Mouse (Mus musculus): ENCODE measurements around the gene Otud7b. TPM values are rescaled to one million over a fixed set of nuclear protein-coding genes. Genes with fewer than 3 reads are reported as not detected.

Otud7b gene
- total RNA-seq, 2 experiments from 2014 or later: 28.8 to 32.0 TPM

DNA sequence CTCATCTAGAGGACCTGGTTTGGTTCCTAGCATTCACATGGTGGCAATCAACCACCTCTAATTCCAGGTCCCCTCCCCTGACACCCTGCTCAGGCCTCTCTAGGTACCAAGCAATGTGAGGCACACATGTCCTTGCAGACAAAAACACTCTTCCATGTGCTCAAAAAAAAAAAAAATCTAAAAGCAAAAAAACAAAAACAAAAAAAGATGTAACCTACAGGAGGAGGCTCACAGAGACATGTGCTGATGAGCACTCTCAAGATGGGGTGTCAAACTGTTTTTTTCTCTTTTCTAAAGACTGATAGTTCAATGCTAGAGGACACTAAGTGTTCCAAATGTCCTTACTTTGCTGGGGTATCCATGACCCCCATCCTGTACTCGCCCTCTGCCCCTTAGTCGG, 22.2 kb upstream of the Otud7b start:
- no peak for DNase-seq (ENCODE audit: low spot score in 2 of 2)
- intact Hi-C loops (cut with DNase I): no loop called here

DNA sequence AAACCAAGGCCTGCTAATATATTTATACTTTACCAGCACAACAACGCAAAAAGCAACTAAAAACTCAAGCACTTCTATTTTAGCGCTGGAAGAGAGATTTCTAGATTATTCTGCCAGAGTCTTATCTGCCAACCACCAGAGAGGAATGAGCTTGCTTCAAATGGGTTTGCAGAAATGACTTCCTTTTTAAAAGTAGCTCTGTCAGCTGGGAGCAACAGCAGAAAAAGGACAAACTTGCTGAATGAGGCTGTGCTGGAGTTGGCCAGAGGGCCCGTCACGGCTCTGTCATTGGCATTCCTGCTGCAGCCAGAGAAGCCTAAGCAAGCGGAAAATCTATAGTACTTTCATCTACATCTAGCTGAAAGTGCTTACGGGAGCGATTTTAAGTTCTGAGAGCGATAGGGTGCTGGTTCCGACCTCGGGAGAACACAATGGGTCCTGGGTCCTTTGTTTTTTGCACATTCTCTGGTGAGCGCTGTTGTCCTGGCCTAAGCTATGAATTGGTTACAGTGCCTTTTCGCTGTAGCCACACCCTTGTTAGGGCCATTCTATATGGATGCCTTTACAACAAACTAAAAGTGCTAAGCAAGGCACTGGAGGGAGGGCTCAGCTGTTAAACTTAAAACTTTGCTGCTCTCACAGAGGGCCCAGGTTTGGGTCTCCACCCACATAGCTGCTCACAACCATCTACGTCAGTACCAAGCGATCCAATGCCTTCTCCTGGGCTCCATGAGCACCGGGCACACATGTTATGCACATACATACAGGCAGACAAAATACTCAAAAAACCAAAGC, 21.4 kb upstream of the Otud7b start:
- intact Hi-C loops (cut with DNase I): no loop called here
- DNase-seq (ENCODE audit: low spot score in 2 of 2): no peak

DNA sequence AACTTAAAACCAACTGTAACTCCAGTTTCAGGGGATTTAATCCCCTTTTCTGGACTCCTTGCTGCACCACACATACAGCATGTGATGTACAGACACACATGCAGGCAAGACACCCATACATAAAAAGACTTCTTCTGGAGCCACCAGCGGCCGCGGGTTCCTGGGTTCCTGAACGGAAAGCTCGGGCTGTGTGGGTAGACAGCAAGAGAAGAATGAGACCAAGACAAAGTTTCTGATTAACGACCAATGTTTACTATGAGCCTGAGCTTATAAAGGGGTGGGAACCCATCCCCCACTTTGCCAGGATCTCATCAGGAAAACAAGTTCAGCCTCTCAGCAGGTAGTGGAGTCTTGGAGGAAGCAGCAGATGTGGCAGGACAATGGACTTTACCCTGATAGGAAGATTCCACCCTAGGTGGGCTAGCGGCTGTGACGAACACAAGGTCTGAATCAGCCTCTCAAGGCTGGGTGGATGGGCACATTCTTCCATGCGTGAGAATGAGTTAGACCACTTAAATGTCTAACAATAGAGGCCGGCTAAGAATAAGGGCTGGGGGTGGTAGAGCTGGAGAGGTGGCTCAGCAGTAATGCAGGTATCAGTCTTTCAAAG, 20.1 kb upstream of the Otud7b start:
- intact Hi-C loops (cut with DNase I): no loop called here
- no peak for DNase-seq (ENCODE audit: low spot score in 2 of 2)

DNA sequence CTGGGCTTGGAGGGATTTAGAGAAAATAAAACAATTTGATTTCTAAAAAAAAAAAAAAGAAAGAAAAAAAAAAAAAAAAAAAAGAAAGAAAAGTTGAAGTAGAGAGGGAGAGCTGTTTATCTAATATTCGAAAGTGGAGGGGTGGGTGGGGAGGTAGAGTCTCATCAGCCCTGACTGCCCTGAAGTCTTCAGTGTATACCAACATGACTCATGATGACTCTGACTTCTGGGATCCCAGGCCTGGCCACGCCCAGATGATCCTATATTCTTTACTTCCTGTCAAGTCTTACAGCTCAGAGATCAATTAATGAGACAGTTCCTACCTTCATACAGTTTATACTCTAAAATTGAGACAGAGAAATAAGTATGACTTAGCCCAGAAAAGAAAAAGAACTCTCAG, 17.1 kb upstream of the Otud7b start:
- DNase-seq (ENCODE audit: low spot score in 2 of 2): no peak
- intact Hi-C loops (cut with DNase I): no loop called here

DNA sequence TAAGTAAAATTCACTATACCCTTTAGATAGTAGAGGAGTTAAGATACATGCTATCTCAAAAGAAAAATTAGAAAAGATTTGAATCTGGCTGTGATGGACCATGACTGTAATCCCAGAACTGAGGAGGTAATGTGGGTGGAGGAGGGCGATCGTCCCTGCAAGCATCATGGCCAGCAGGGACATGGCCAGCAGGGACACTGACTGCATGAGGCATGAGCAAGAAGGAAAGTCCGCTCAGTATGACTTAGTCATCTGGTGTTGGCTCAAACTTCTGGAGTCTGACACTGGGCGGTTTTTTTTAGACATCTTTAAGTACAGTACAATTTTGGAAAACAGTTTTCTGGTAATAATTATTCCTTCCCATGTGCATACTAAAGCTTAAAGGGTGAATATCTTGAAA, 16.5 kb upstream of the Otud7b start:
- DNase-seq (ENCODE audit: low spot score in 2 of 2): no peak
- intact Hi-C loops (cut with DNase I): no loop called here

DNA sequence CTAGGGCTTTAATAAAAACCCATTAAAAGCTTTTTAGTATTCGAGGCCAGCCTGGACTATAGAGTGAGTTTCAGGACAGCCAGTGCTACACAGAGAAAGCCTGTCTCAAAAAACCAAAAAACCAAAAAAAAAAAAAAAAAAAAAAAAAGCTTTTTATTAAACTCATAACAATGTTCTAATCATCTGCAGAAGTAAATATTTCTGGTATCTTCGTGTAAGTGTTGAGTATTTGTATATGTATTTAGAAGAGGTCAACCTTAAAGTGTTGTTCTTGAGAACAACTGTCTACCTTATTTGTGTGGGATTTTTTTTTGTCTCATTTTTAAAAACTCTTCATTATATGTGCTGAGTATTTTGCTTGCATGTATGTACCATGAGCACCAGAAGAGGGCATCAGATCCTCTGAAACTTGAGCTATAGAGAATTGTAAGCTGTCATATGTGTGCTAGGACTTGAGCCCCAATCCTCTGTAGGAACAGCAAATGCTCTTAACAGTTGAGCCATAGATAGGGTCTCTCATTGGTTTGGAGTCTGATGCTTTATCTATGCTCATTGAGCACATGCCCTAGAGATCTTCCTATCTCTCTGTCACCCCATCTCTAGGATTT, 14.3 kb upstream of the Otud7b start:
- intact Hi-C loops (cut with DNase I): no loop called here
- DNase-seq (ENCODE audit: low spot score in 2 of 2): no peak

DNA sequence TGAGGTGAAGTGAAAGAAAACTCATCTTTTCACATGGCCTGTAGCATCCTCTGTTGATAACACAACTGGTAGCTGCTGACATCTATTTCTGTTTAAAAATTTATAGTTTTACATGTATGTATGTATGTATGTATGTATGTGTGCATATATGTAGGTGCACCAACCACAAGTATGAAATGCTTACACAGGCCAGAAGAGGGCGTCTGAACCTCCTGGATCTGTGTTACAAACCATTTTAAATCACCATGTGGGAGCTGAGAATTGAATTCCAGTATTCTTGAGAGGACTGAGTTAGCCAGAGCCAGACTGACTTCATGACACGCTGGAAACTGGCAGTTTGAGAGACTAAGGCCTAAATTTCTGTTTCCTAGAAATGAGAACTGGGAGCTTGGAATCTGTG, 13.2 kb upstream of the Otud7b start:
- no peak for DNase-seq (ENCODE audit: low spot score in 2 of 2)
- intact Hi-C loops (cut with DNase I): no loop called here

DNA sequence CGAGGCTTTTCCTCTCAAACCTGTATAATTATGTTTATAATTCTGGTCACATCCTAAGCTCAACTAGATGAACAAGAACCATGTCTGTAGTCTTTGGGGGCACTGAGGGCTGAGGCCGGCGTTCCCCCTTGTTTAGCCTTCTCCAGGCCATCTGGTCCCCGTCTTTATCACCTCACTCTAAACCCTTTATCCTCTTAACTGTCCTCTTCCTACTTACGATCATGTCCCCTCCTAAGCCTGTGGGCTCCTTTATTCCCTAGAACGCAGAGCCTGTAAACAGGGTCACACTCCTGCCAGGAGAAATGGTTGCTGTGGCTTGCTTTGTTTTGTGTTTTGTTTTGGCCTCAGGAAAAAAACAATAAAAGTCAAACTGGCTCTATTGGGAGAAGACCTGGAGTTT, 12.4 kb upstream of the Otud7b start:
- no peak for DNase-seq (ENCODE audit: low spot score in 2 of 2)
- intact Hi-C loops (cut with DNase I): no loop called here

DNA sequence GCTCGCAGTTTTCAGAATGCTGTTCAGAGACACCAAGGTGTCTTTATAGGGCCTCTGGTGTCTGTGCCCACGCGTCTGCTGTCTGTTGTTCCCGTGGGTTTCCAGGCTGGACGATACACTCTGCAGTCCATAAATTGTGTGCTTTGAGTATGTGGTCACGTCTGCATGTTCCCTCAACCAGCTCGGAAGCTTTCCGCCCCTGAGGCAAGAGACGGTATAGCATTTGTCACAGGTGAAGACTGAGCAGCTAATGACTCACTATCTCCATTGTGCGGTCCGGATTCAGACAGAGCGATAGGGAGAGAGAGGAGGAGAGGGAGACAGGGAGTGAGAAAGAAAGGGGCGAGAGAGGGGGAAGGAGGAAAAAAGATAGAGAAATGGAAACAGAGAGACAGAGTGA, 10.8 kb upstream of the Otud7b start:
- DNase-seq (ENCODE audit: low spot score in 2 of 2): no peak
- intact Hi-C loops (cut with DNase I): no loop called here

DNA sequence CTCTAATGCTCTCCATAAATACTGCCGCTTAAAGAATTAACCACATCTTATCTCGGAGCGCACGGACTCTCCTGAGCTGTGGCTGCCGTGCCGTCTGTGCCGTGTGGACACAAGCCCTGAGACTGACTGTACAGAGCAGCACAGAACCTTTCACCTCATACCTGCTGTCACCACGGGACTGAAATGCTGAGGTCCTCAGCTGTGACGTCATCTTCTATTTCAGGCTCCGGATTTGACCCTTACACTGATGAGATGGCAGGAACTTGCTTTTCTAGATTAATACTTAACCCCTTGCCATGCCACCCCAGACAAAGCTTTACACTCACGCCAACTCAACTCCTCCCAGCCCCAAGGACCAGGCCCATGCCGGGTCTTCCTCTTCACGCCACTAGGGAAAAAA, 10.1 kb upstream of the Otud7b start:
- no peak for DNase-seq (ENCODE audit: low spot score in 2 of 2)
- intact Hi-C loops (cut with DNase I): no loop called here

DNA sequence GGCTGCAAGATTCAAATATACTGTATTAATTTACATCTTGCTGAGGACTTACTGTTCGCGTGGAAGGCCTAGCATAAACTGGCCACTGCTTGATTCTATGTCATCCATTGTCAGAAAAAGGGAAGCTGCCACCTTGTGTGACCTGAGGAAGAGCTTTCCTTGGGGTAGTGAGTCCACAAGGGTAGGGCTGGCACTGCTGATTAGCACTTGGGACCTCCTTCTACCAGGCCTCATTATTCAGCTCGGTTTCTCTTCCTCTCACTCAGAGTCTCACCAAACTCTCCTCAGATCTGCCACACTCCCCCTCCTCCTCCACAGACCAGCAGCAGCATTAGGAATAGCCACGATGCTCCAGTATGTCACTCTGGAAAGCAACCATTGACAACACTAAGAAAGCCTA, 6.2 kb upstream of the Otud7b start:
- intact Hi-C loops (cut with DNase I): no loop called here
- DNase-seq (ENCODE audit: low spot score in 2 of 2): no peak

DNA sequence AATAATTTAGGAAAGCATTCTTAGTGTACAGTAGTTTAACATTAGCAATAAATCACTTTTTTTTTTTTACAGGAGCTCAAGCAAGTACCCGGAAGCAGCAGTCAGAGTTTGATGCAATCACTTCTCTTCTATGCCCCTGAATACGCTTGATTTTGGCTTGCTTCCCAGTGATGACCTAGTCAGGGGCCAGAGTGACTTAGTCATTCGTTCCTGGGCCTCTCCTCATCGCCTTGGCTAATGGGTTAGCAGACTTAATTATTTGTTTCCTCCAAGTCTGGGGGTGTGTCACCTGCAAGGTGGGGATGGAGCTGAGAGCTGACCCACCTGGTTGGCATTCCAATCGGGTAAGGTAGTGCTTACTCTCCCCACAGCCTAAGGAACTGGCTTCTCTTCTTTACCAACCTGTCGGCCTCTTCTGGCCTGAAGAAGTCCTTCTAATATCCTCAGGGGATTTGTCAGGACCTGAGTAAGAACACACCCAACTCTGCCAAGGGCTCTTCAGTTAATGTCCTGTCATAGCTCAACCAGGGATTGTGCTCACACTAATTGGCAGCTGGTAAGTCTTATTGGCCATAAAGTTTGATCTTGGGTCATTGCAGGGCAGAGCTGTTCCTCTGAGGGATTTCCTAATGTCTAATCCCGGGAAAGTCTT, 5.6 kb upstream of the Otud7b start:
- no peak for DNase-seq (ENCODE audit: low spot score in 2 of 2)
- intact Hi-C loops (cut with DNase I): no loop called here

DNA sequence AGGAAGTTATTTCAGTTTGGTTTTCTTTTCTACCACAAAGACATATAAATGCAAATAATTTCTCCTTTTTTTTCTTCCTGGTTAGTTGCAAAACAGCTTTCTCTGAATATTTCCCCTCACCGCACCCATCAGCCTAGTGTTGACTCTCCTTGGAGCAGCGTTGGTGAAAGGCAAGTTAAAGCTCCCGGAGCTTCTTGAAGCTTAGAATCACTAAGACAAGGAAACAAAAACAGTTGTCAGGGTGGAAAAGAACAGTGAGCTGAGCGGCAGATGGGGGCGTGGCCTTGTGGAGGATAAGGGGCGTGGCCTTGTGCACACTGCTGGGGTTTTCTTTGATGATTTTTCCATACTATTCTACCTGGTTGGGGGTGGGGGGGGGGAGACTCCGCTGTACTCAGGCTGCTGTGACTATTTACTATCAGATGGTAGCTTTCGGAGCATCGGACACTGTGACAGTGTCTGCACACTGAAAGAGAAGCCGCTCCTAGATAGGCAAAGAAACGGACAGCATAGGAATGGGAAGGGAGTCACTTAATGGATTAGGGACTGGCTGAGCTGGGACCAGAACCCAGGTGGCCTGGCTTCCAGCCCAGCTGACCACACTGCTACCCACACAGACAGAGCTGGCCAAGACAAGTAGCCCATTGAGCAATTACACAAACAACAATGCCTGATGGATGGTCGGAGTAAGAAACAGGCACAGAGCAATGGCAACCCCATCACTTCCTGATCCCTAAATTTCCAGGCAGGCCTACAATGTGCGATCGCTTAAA, 2.0 kb upstream of the Otud7b start:
- intact Hi-C loops (cut with DNase I): loop anchor here (5.0 kb wide), 1 partner anchor 35 kb away; no protein-coding TSS in a partner anchor

DNA sequence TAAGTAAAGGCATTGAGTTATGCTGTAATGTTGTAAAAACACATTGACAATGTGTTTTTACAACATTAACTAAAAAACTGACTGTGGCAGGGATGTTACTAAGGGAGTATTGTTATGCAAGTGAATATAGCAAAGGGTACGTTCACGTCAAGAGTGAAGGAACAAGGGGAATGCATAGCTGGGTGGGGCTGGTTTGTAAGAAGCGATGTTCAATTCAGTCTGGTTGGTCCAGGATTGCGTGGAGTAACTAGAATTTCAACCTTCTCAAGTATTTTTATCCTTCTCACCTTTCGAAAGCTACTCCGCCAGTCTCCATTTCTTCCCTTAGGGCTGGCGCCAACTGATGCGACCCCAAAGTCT, 446 bp upstream of the Otud7b start:
- no peak for DNase-seq (ENCODE audit: low spot score in 2 of 2)
- intact Hi-C loops (cut with DNase I): loop anchor here (5.0 kb wide), 1 partner anchor 37 kb away; no protein-coding TSS in a partner anchor

More for the DNA sequence above, 2.0 kb upstream of the Otud7b start:
- DNase-seq (ENCODE audit: low spot score in 2 of 2): peak in 1 of 2 experiments; percentile 22

DNA sequence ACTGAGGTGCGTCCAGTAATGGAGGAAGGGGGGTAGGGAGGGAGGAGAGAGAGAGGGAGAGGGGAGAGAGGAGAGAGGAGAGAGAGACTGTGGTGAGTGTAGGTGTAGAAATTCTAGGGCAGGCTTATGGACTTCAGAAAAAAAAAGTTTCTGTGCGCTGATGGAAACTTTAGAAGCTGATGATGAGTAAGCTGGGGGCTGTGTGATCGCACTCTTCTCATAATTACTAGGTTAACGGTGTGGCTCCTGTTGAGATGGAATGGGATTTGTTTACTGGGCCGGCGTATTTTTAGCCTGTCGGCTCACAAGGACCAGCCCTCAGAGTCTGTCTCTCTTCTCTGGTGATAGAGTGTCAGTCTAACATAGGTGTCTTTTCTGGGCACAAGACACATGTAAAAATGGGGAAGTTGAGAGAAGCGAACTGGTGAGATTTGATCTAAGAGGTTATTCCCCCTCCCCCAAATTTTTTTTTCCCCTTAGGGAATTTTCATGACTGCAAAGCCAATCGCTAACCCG, 963 bp downstream of the Otud7b start:
- DNase-seq (ENCODE audit: low spot score in 2 of 2): no peak
- intact Hi-C loops (cut with DNase I): no loop called here

DNA sequence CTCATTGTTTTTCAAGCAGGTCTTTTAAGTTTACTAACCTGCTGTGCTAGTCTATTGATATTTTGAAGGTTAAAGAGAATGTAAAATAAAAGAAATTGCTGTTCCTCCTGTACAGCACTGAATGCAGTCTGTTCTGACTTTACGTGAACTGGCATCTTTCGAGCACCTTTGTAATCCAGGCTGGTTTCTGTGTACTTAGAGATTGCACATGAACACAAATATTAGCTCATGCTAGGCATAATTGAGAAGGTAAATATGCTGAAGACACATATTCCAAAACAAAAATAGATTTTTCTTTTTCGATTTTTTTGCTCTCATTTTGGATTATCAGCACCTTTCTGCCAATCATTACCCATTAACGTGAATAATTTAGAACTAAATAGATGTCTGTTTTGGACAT, 1.8 kb downstream of the Otud7b start:
- DNase-seq (ENCODE audit: low spot score in 2 of 2): no peak
- intact Hi-C loops (cut with DNase I): no loop called here

DNA sequence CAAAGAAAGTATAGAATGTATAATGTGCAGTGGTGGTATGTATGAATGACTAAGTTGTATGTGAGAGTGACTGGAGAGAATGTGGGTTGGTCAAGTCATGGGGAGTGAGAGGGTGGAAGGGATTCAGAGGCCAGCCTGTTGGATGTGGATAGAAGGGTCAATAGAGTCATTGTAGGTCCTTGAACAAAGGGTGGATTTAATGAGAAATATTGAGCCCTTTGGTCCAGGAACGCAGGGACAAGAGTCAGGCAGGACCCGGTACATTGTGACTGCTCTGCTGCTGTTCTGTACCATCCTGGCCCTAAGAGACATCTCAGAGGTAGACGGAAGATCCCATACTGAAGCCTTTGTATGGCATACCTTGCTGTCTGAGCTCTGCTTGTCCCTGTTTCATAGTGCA, 4.0 kb downstream of the Otud7b start:
- no peak for DNase-seq (ENCODE audit: low spot score in 2 of 2)
- intact Hi-C loops (cut with DNase I): no loop called here

DNA sequence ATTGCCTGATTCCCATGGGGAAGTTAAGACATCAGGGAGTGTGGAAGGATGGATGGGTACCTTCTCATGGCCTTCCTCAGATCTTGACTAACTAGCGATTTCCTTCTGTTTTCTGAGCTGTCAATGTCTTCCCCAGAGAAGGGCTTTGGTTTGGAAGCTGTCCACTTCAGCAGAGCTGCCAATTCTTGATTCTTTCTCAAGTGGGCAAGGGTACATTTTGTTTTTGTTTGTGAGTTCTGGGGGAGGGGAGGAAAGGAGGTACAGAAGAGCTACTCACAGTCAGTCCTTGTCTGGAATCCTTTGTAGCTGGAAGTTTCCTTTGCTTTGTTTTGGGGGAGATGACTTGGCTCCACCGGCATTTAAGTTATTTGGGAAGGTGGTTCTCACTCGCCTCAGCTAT, 8.9 kb downstream of the Otud7b start:
- intact Hi-C loops (cut with DNase I): no loop called here
- no peak for DNase-seq (ENCODE audit: low spot score in 2 of 2)

DNA sequence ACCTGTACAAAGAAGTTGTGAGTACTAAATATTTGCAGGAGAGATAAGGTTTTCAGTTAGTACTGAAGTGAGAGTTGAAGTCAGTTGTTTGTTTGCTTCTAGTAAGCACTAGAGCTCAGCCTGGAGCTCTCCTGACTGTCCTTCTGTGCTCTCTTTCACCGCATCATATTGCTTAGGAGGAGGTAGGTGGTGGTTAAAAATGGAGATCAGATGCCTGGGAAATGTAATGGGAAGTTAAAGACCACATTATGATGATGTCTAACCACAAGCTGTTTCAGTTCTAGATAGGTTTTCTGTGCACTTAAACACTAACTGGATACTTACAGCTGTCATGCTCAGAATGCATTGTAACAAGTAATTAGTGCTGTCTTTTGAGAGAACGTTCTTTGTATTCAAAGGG, 13.8 kb downstream of the Otud7b start:
- intact Hi-C loops (cut with DNase I): no loop called here
- no peak for DNase-seq (ENCODE audit: low spot score in 2 of 2)

DNA sequence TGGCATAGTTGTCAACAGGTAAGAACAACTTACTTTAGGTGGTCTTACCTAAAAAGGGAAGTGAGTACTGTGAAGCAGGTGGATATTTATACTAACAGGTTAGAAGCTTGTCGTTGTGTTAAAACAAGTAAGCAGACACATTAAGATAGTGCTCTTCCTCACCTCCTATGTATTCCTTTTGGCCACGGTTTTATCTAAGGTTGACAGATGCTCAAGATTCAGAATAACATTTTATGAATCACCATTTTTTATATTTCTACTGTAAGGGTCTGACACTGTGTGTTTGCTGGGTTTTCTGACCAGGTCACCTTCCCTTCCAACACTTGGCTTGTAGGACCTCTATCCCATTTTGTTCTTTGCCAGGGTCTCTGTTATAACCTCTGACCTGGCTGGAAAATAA, 14.4 kb downstream of the Otud7b start:
- DNase-seq (ENCODE audit: low spot score in 2 of 2): no peak

More for the DNA sequence above, 14.4 kb downstream of the Otud7b start:
- intact Hi-C loops (cut with DNase I): no loop called here
